Mouse (Mus musculus) heart, adult 9 months (tissue): ENCODE results near the gene Prl8a2.

Experiments
- DNase-seq, 2 experiments: peaks; one replicate each; pipeline ENCODE4 v3.0.0; 2022; ENCODE audit warnings: low spot score in 2 of 2

Gene Prl8a2

GRCm38 (mm10) chr13:27345373-27345772, at the start of gene Prl8a2:
Gene Prl8a2, plus strand, starts transcription at chr13:27345673.
- DNase-seq, result no peak

GRCm38 (mm10) chr13:27312334-27313225, 32.9 kb upstream of the Prl8a2 start, which contains the start of gene Prl6a1:
Gene Prl6a1, plus strand, starts transcription at chr13:27312627.
- DNase-seq, result no peak

- no peak for DNase-seq
These were observed 10.5 kb upstream of the Prl8a2 start for GRCm38 (mm10) chr13:27334989-27335388.

DNA sequence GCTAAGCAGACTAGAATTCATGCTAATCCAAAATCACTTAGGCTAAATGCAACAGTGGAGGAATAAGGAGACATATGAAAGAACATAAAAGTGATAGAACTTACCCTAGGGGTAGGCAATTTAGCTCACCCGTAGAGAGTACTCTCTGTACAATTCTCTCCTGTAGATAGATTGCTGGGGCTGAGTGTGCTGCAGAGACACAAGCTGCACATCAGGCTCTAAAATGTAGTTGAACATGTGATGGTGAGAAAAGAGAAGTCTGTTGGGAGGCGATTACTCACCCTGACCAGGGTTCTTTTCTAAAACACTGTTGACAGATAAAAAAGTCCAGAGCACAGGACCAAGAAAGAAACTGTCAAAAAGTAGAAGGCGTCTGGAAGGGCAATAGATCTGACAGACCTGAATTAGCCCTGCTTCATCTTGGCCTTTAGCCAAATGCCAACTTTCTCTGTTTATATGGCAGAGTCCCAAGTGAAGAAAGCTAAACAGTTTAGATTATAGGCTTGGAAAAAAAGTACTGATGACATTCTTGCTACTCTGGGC, 2.7 kb upstream of the Prl8a2 start:
- no peak for DNase-seq

DNA sequence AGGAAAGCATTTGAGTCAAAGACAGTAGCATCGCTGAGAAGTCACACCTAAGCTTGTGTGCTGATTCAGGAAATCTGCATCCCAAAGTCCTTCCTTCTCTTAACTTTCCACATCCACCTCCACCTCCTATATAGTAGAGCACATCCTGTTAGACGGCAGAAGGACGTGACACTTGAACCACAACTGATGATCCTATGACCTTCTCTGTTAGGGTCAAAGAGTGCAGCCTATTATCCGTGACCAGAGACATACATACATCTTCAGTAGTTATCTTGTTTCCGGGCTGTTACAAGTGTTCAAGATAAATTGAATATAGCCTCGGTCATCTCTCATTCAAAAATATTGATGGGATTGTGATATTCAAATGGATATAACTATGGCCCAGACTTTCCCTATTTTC, 45.3 kb downstream of the Prl8a2 start, which contains the start of gene Prl2b1:
TSS of gene Prl2b1 (minus strand) at position 101 of the 400 bp plus-strand sequence.
- DNase-seq, result no peak

GRCm38 (mm10) chr13:27399061-27399724, 53.7 kb downstream of the Prl8a2 start:
- DNase-seq, result no peak
